Mouse (Mus musculus) limb, embryonic 12.5 days (tissue): ENCODE data around the gene Qrfp. TPM values are rescaled to one million over a fixed set of nuclear protein-coding genes. Genes with fewer than 3 reads are reported as not detected.

Source experiments
- ATAC-seq: fragments of 200-750 bp; cut with Nextera tagmentation; 2 replicates; pipeline ENCODE4 v1.8.0; 2017; ENCODE audit warnings: low read depth, moderate TSS enrichment; ENCODE audit not compliant: insufficient number of reproducible peaks, insufficient read depth, low FRiP score, low TSS enrichment
- H3K27ac ChIP-seq: fragments of 300-500 bp; sonication (generic); 2 replicates; pipeline ENCODE4 v1.5.1; 2016; ENCODE audit warnings: mild to moderate bottlenecking, moderate library complexity
- H3K27me3 ChIP-seq: fragments of 300-500 bp; sonication (generic); 2 replicates; pipeline ENCODE4 v1.6.1; 2016; ENCODE audit warnings: mild to moderate bottlenecking, moderate library complexity
- H3K36me3 ChIP-seq: fragments of 300-500 bp; sonication (generic); 2 replicates; pipeline ENCODE4 v1.6.1; 2016; ENCODE audit warnings: mild to moderate bottlenecking, moderate library complexity
- H3K4me1 ChIP-seq: fragments of 300-500 bp; sonication (generic); replicated peaks from 2 replicates; pipeline ENCODE4 v1.6.1; 2016
- H3K4me2 ChIP-seq: fragments of 300-500 bp; sonication (generic); 2 replicates; pipeline ENCODE4 v1.6.1; 2016; ENCODE audit warnings: mild to moderate bottlenecking, moderate library complexity
- H3K4me3 ChIP-seq: fragments of 300-500 bp; sonication (generic); replicated peaks from 2 replicates; pipeline ENCODE4 v1.5.1; 2016; ENCODE audit warnings: mild to moderate bottlenecking
- H3K9ac ChIP-seq: fragments of 300-500 bp; sonication (generic); replicated peaks from 2 replicates; pipeline ENCODE4 v1.6.1; 2016; ENCODE audit warnings: mild to moderate bottlenecking, moderate library complexity
- H3K9me3 ChIP-seq: fragments of 300-500 bp; sonication (generic); 2 replicates; pipeline ENCODE4 v1.6.1; 2016; ENCODE audit warnings: mild to moderate bottlenecking, moderate library complexity
- WGBS: fragments of 180-500 bp; shearing (Covaris S2); methylation state at CpG from one replicate; pipeline ENCODE4 v1.1.7; 2016; 5-methylcytosine and 5-hydroxymethylcytosine counted together
- polyA plus RNA-seq: library from polyadenylated mRNA; unstranded; fragments of >200 nt; fragmentation: Nextera tagmentation; extraction: Ambion mirVana; gene quantifications from 2 replicates; pipeline ENCODE4 v1.2.1, GENCODE M21; 2016

Gene Qrfp
- polyA plus RNA-seq, 1 experiment from 2014 or later: 0.34 TPM

- Histone ChIP-seq H3K4me2 (no peak overlapping the region), H3K27me3 (no peaks in the 10 kb centered on the region), H3K36me3 (peaks cover 100% of the 10 kb centered on the region), H3K9me3 (no peaks in the 10 kb centered on the region), H3K4me1 (no peaks in the 10 kb centered on the region), H3K4me3 (no peak overlapping the region), H3K27ac (no peak overlapping the region), H3K9ac (no peak overlapping the region)
- WGBS: 92% methylated on average over 8 of the region's 8 CpGs
- ATAC-seq: no peak
Observed at GRCm38 (mm10) chr2:31791260-31791659, 19.1 kb downstream of the Qrfp start.

GRCm38 (mm10) chr2:31790728-31791251 lies 19.6 kb downstream of the Qrfp start:
- no peak overlapping the region for H3K4me3 ChIP-seq
- H3K27me3 ChIP-seq: no peaks in the 10 kb centered on the region
- H3K36me3 ChIP-seq: peaks cover 100% of the 10 kb centered on the region
- H3K4me2 ChIP-seq: no peak overlapping the region
- no peaks in the 10 kb centered on the region for H3K4me1 ChIP-seq
- H3K9ac ChIP-seq: no peak overlapping the region
- H3K9me3 ChIP-seq: no peaks in the 10 kb centered on the region
- no peak for ATAC-seq
- H3K27ac ChIP-seq: no peak overlapping the region
- WGBS: 90% methylated on average over 13 of the region's 13 CpGs

- Histone ChIP-seq H3K4me3 (no peak overlapping the region), H3K9me3 (no peaks in the 10 kb centered on the region), H3K27me3 (no peaks in the 10 kb centered on the region), H3K9ac (no peak overlapping the region), H3K4me2 (no peak overlapping the region), H3K36me3 (peaks cover 100% of the 10 kb centered on the region), H3K4me1 (no peaks in the 10 kb centered on the region), H3K27ac (no peak overlapping the region)
- no peak for ATAC-seq
- WGBS: 92% methylated on average over 2 of the region's 2 CpGs
Observed at GRCm38 (mm10) chr2:31789215-31789614, 21.2 kb downstream of the Qrfp start.

- Histone ChIP-seq H3K27ac (no peak overlapping the region), H3K9ac (no peak overlapping the region), H3K4me3 (no peak overlapping the region), H3K4me2 (no peak overlapping the region), H3K4me1 (no peaks in the 10 kb centered on the region), H3K9me3 (no peaks in the 10 kb centered on the region), H3K36me3 (peaks cover 100% of the 10 kb centered on the region), H3K27me3 (no peaks in the 10 kb centered on the region)
- ATAC-seq: no peak
- whole genome bisulfite sequencing: 93% methylated on average over 3 of the region's 3 CpGs
Observed at GRCm38 (mm10) chr2:31788227-31788626, 22.2 kb downstream of the Qrfp start.

- no peak for ATAC-seq
- H3K4me2 ChIP-seq: no peak overlapping the region
- H3K27ac ChIP-seq: no peak overlapping the region
- H3K36me3 ChIP-seq: peaks cover 100% of the 10 kb centered on the region
- no peak overlapping the region for H3K4me3 ChIP-seq
- no peaks in the 10 kb centered on the region for H3K27me3 ChIP-seq
- no peak overlapping the region for H3K9ac ChIP-seq
- H3K4me1 ChIP-seq: no peaks in the 10 kb centered on the region
- H3K9me3 ChIP-seq: no peaks in the 10 kb centered on the region
- 21% methylated on average over 7 of the region's 7 CpGs for WGBS
Observed at GRCm38 (mm10) chr2:31787029-31787428, 23.4 kb downstream of the Qrfp start.

- Histone ChIP-seq H3K9ac (no peak overlapping the region), H3K4me1 (no peaks in the 10 kb centered on the region), H3K4me3 (no peak overlapping the region), H3K27ac (no peak overlapping the region), H3K36me3 (peaks cover 100% of the 10 kb centered on the region), H3K27me3 (no peaks in the 10 kb centered on the region), H3K9me3 (no peaks in the 10 kb centered on the region), H3K4me2 (no peak overlapping the region)
- 50% methylated on average over 9 of the region's 9 CpGs for WGBS
- 0 out of 2 replicates have a peak, but pooled peaks have one; percentile 27 for ATAC-seq
Observed at GRCm38 (mm10) chr2:31785074-31785473, 25.3 kb downstream of the Qrfp start.

- H3K36me3 ChIP-seq: peaks cover 100% of the 10 kb centered on the region
- H3K9me3 ChIP-seq: no peaks in the 10 kb centered on the region
- ATAC-seq: 0 out of 2 replicates have a peak, but pooled peaks have one; percentile 15
- no peak overlapping the region for H3K27ac ChIP-seq
- 66% methylated on average over 8 of the region's 8 CpGs for WGBS
- H3K4me2 ChIP-seq: no peak overlapping the region
- no peak overlapping the region for H3K4me3 ChIP-seq
- H3K27me3 ChIP-seq: no peaks in the 10 kb centered on the region
- no peaks in the 10 kb centered on the region for H3K4me1 ChIP-seq
- H3K9ac ChIP-seq: no peak overlapping the region
Observed at GRCm38 (mm10) chr2:31782958-31783602, 27.3 kb downstream of the Qrfp start.

- Histone ChIP-seq H3K27me3 (no peaks in the 10 kb centered on the region), H3K4me2 (no peak overlapping the region), H3K27ac (no peak overlapping the region), H3K4me3 (no peak overlapping the region), H3K4me1 (no peaks in the 10 kb centered on the region), H3K9me3 (no peaks in the 10 kb centered on the region), H3K9ac (no peak overlapping the region), H3K36me3 (peaks cover 90% of the 10 kb centered on the region)
- WGBS: 97% methylated on average over 2 of the region's 2 CpGs
- ATAC-seq: no peak
Observed at GRCm38 (mm10) chr2:31779258-31779657, 31.1 kb downstream of the Qrfp start.

- peaks cover 70% of the 10 kb centered on the region for H3K36me3 ChIP-seq
- no peaks in the 10 kb centered on the region for H3K27me3 ChIP-seq
- no peak for ATAC-seq
- H3K9ac ChIP-seq: no peak overlapping the region
- no peak overlapping the region for H3K4me3 ChIP-seq
- WGBS: 93% methylated on average over 3 of the region's 3 CpGs
- no peak overlapping the region for H3K4me2 ChIP-seq
- no peaks in the 10 kb centered on the region for H3K9me3 ChIP-seq
- H3K4me1 ChIP-seq: peaks cover 11% of the 10 kb centered on the region
- no peak overlapping the region for H3K27ac ChIP-seq
Observed at GRCm38 (mm10) chr2:31776479-31776878, 33.9 kb downstream of the Qrfp start.

- H3K9ac ChIP-seq: no peak overlapping the region
- H3K4me1 ChIP-seq: peaks cover 63% of the 10 kb centered on the region
- peak overlapping the region; percentile 39 for H3K4me2 ChIP-seq
- 5% methylated on average over 7 of the region's 7 CpGs for WGBS
- peak; percentile 75 for ATAC-seq
- H3K27me3 ChIP-seq: no peaks in the 10 kb centered on the region
- H3K27ac ChIP-seq: peak overlapping the region; percentile 69
- H3K4me3 ChIP-seq: no peak overlapping the region
- H3K36me3 ChIP-seq: peaks cover 22% of the 10 kb centered on the region
- H3K9me3 ChIP-seq: no peaks in the 10 kb centered on the region
Observed at GRCm38 (mm10) chr2:31770781-31771441, 39.5 kb downstream of the Qrfp start.

GRCm38 (mm10) chr2:31769631-31770111 lies 40.7 kb downstream of the Qrfp start:
- H3K4me3 ChIP-seq: no peak overlapping the region
- peak overlapping the region; percentile 39 for H3K4me2 ChIP-seq
- H3K36me3 ChIP-seq: peaks cover 20% of the 10 kb centered on the region
- no peak for ATAC-seq
- no peaks in the 10 kb centered on the region for H3K9me3 ChIP-seq
- peak overlapping the region; percentile 69 for H3K27ac ChIP-seq
- WGBS: 26% methylated on average over 6 of the region's 6 CpGs
- no peak overlapping the region for H3K9ac ChIP-seq
- peaks cover 72% of the 10 kb centered on the region for H3K4me1 ChIP-seq
- no peaks in the 10 kb centered on the region for H3K27me3 ChIP-seq
